Mouse (Mus musculus) left cerebral cortex, postnatal 10 days (tissue): ENCODE results near the gene Spon1. TPM values are rescaled to one million over a fixed set of nuclear protein-coding genes. Genes with fewer than 3 reads are reported as not detected.

Experiments
- DNase-seq, 2 experiments: peaks; one replicate each; pipeline ENCODE4 v3.0.0; 2021 to 2022; ENCODE audit warnings: low spot score in 2 of 2, mixed read lengths in 1 of 2; ENCODE audit errors: extremely low spot score in 1 of 2
- intact Hi-C: fragments of 180-260 bp; cut with DNase I; formaldehyde crosslinking; loops from one replicate; pipeline ENCODE4 v1.15.1; 2025
- total RNA-seq, 2 experiments: library from RNA; stranded (reverse); gene quantifications; 2 replicates each; pipeline ENCODE4 v1.2.3; 2021

The Spon1 gene
- total RNA-seq, 2 experiments from 2014 or later, result 46.6 to 49.5 TPM

DNA sequence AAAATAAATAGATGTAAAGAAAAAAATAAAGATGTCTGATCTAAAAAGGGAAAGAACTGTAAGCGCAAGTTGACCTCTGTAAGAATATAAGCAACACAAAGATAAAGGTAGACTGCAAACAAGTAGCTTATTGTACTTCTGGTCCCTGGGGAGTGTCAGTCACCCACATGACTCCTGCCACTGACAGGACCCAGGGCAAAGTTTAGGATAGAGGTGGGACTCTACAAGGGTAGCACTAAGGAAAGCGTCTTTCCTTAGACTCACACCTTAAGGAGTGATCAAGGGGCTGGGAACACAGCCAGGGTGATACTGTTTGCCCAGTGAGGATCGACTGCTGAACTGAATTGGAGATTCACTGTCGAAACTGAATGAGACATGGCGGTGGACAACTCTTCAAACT is 323.1 kb downstream of the Spon1 start:
- intact Hi-C loops, result no loop called here
- DNase-seq, result no peak

DNA sequence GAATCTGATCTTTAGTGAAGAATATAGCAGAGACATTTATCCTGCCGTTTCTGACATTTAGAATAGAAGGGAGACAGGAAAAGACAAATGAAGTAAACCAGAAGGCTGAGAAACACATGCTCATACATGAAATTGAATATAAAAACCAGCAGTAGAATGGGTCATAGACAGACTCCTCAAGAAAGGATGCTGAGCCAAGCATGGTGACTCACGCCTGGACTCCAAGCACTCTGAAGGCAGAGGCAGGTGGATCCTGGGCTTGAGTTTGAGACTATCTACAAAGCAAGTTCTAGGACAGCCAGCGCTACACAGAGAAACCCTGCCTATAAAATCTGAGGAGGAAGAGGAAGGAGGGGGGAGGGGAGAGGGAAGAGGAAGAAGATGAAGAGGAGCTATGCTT is 324.4 kb downstream of the Spon1 start:
- intact Hi-C loops, result no loop called here
- no peak for DNase-seq

DNA sequence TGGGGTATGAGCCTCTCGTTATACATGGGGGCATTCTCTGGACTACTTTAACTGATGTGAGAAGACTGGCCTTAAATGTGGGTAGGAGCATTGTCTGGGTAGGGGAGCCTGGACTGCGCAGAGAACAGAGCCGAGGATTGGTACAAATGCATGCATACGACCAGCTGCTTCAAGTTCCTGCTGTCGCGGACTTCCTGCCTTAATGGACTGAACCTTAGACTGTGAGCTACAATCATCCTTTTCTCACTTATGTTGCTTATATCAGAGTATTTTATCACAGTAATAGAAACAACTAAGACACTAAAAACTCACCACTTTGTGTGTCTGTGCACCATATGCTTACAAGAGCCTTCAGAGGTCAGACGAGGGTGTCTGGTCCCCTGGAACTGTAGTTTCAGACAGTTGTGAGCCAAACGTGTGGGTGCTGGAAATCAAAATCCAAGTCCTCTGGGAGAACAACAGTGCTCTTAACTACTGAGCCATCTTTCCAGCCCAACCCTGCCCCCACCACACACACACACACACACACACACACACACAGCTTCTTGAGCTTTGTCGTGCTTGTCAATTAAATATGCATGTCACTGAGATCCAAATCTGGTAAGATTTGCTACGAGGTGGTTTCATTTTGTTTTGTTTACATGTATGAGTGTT is 325.2 kb downstream of the Spon1 start:
- intact Hi-C loops, result no loop called here
- no peak for DNase-seq
